Mouse (Mus musculus): ENCODE results near the gene Bpifc. TPM values are rescaled to one million over a fixed set of nuclear protein-coding genes. Genes with fewer than 3 reads are reported as not detected.

Bpifc gene
- polyA plus RNA-seq, 1 experiment: not detected

DNA sequence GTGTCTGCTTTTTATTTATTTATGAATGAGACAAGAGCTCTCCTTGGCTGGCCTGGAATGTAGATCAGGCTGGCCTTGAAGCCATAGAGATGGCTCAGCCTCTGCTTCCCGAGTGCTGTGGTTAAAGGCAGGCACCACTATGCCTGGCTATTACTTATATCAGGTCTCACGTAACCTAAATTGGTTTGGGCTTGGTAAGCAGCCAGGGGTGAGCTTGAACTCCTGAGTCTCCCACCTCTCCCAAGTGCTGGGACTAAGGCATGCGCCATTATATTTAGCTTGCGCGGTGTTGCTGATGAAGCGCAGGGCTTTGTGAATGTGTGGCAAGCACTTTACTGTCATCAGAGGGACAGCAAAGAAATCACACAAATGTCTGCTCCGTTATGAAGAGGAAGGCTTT, 6.1 kb upstream of the Bpifc start:
- Histone ChIP-seq H3K79me3 (ENCODE audit: low read depth) (peaks cover 3% of the 10 kb centered on the region), H3ac (ENCODE audit: control insufficient read depth, insufficient read length, low read depth) (no peak overlapping the region), H3K27me3 (ENCODE audit: control insufficient read depth, insufficient read depth, insufficient read length) (peaks cover 21% of the 10 kb centered on the region), H3K79me2 (ENCODE audit: control insufficient read depth, insufficient read depth) (peaks cover 7% of the 10 kb centered on the region), H3K4me3 (ENCODE audit: insufficient read depth, poor library complexity, severe bottlenecking) (no peak overlapping the region), H3K36me3 (ENCODE audit: control insufficient read depth, insufficient read depth) (no peaks in the 10 kb centered on the region)
- TF ChIP-seq MYOD1 (IDR thresholded peaks at IDR 0.05; ENCODE audit: control insufficient read depth, insufficient read length, low read depth) (no peak), CTCF (IDR thresholded peaks at IDR 0.05; ENCODE audit: control insufficient read depth, insufficient read depth, insufficient read length) (no peak), USF1 (IDR thresholded peaks at IDR 0.05; ENCODE audit: low read depth) (no peak), CEBPB (IDR thresholded peaks at IDR 0.05; ENCODE audit: low read depth) (no peak), FOSL1 (IDR thresholded peaks at IDR 0.05; ENCODE audit: insufficient read depth, low read length, poor library complexity, severe bottlenecking) (no peak), MAX (IDR thresholded peaks at IDR 0.05) (no peak)

DNA sequence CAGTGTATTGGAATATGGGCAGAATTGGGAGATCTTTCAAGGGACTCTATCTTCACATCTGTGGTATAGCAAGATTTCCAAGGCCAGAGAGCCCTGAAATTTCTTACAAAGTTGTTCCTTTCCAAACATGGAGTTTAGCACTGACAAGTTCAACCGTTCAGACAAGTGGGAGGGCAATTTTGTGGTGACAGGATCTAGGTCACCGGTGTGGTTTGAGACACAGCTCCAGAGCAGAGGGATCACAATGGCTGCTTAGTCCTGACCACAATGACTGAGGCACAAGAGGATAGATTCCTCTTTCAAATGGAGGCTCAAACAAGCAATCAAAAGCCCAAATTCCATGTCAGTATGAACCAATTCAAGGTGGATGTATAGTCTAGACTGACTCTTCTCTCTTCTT, 523 bp downstream of the Bpifc start:
- Histone ChIP-seq H3K4me3 (ENCODE audit: insufficient read depth, poor library complexity, severe bottlenecking) (no peak overlapping the region), H3K79me3 (ENCODE audit: low read depth) (no peaks in the 10 kb centered on the region), H3K79me2 (ENCODE audit: control insufficient read depth, insufficient read depth) (no peaks in the 10 kb centered on the region), H3K27me3 (ENCODE audit: control insufficient read depth, insufficient read depth, insufficient read length) (peaks cover 15% of the 10 kb centered on the region), H3K36me3 (ENCODE audit: control insufficient read depth, insufficient read depth) (no peaks in the 10 kb centered on the region), H3ac (ENCODE audit: control insufficient read depth, insufficient read length, low read depth) (no peak overlapping the region)
- TF ChIP-seq CTCF (IDR thresholded peaks at IDR 0.05; ENCODE audit: control insufficient read depth, insufficient read depth, insufficient read length) (no peak), CEBPB (IDR thresholded peaks at IDR 0.05; ENCODE audit: low read depth) (no peak), MAX (IDR thresholded peaks at IDR 0.05) (no peak), USF1 (IDR thresholded peaks at IDR 0.05; ENCODE audit: low read depth) (no peak), FOSL1 (IDR thresholded peaks at IDR 0.05; ENCODE audit: insufficient read depth, low read length, poor library complexity, severe bottlenecking) (no peak), MYOD1 (IDR thresholded peaks at IDR 0.05; ENCODE audit: control insufficient read depth, insufficient read length, low read depth) (no peak), MYOG (IDR thresholded peaks at IDR 0.05; ENCODE audit: control insufficient read depth, extremely low read depth, insufficient read length) (no peak)

DNA sequence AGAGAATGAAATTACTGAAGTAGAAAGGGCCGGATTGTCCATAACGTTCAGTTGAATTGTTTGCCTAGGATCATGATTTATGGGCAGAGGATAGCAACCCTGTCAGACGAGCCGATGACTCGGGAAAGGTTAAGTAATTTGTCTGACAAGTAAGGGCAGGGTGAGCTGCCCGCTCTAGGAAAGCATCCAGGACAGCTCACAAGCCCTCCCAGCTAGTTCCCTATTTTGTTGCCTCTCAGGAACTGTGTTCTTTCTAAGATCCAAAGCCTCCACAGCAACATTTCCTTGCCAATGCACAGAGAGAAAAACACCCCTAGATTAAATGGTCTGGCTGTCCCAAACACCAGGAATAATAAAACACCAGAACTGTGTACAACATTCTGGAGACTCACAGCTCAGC, 1.1 kb downstream of the Bpifc start:
- no peaks in the 10 kb centered on the region for H3K36me3 ChIP-seq (ENCODE audit: control insufficient read depth, insufficient read depth)
- H3K4me3 ChIP-seq (ENCODE audit: insufficient read depth, poor library complexity, severe bottlenecking): no peak overlapping the region
- no peak overlapping the region for H3ac ChIP-seq (ENCODE audit: control insufficient read depth, insufficient read length, low read depth)
- TF ChIP-seq CTCF (IDR thresholded peaks at IDR 0.05; ENCODE audit: control insufficient read depth, insufficient read depth, insufficient read length) (no peak), CEBPB (IDR thresholded peaks at IDR 0.05; ENCODE audit: low read depth) (no peak), FOSL1 (IDR thresholded peaks at IDR 0.05; ENCODE audit: insufficient read depth, low read length, poor library complexity, severe bottlenecking) (no peak), USF1 (IDR thresholded peaks at IDR 0.05; ENCODE audit: low read depth) (no peak), MAX (IDR thresholded peaks at IDR 0.05) (no peak), MYOG (IDR thresholded peaks at IDR 0.05; ENCODE audit: control insufficient read depth, extremely low read depth, insufficient read length) (no peak)
- no peaks in the 10 kb centered on the region for H3K79me2 ChIP-seq (ENCODE audit: control insufficient read depth, insufficient read depth)
- no peaks in the 10 kb centered on the region for H3K79me3 ChIP-seq (ENCODE audit: low read depth)
- peaks cover 10% of the 10 kb centered on the region for H3K27me3 ChIP-seq (ENCODE audit: control insufficient read depth, insufficient read depth, insufficient read length)

DNA sequence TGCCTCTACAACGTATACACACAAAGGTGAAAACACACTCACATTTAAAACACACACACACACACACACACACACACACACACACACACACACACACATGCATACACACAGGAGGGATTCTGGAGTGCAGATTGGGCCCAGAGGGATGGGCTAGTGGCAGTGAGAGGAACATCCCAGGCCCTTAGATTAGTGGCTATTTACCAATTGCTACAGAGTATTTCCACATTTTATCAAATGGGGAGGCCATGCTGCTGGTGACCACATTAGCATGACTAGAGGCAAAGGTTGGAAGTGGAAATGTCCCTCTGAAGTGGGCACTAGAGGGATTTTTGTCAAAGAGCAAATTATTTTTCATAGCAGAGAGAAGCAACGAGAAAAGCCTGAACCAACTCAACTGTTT, 2.0 kb downstream of the Bpifc start:
- Histone ChIP-seq H3K79me3 (ENCODE audit: low read depth) (no peaks in the 10 kb centered on the region), H3K79me2 (ENCODE audit: control insufficient read depth, insufficient read depth) (no peaks in the 10 kb centered on the region), H3K27me3 (ENCODE audit: control insufficient read depth, insufficient read depth, insufficient read length) (peaks cover 9% of the 10 kb centered on the region), H3K4me3 (ENCODE audit: insufficient read depth, poor library complexity, severe bottlenecking) (no peak overlapping the region), H3ac (ENCODE audit: control insufficient read depth, insufficient read length, low read depth) (no peak overlapping the region), H3K36me3 (ENCODE audit: control insufficient read depth, insufficient read depth) (no peaks in the 10 kb centered on the region)
- no peak for TF ChIP-seq FOSL1 (IDR thresholded peaks at IDR 0.05; ENCODE audit: insufficient read depth, low read length, poor library complexity, severe bottlenecking)
- no peak for TF ChIP-seq CEBPB (IDR thresholded peaks at IDR 0.05; ENCODE audit: low read depth)
- TF ChIP-seq MYOD1 (IDR thresholded peaks at IDR 0.05; ENCODE audit: control insufficient read depth, insufficient read length, low read depth): no peak
- TF ChIP-seq MAX (IDR thresholded peaks at IDR 0.05): no peak
- no peak for TF ChIP-seq MYOG (IDR thresholded peaks at IDR 0.05; ENCODE audit: control insufficient read depth, extremely low read depth, insufficient read length)
- no peak for TF ChIP-seq USF1 (IDR thresholded peaks at IDR 0.05; ENCODE audit: low read depth)
- TF ChIP-seq CTCF (IDR thresholded peaks at IDR 0.05; ENCODE audit: control insufficient read depth, insufficient read depth, insufficient read length): no peak

DNA sequence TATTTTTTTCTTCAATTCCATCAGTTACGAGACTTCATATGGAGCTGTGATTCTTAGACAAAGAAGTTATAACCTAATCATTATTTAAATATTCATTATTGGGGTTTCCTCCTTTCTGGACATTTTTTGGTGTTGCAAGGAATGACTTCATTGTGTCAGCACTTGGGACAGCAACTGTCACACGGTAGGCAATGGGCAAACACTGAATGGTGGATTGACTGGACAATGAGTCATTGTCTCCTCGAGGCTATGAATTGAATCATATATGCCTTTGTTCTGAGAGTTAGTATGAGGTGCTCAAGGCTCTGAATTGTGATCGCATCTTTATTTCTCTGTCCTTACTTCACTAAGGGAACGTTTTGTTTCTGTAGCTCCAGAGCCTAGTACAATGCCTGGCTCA, 5.2 kb downstream of the Bpifc start:
- no peaks in the 10 kb centered on the region for H3K36me3 ChIP-seq (ENCODE audit: control insufficient read depth, insufficient read depth)
- no peak overlapping the region for H3ac ChIP-seq (ENCODE audit: control insufficient read depth, insufficient read length, low read depth)
- no peaks in the 10 kb centered on the region for H3K79me3 ChIP-seq (ENCODE audit: low read depth)
- H3K27me3 ChIP-seq (ENCODE audit: control insufficient read depth, insufficient read depth, insufficient read length): peaks cover 20% of the 10 kb centered on the region
- TF ChIP-seq CTCF (IDR thresholded peaks at IDR 0.05; ENCODE audit: control insufficient read depth, insufficient read depth, insufficient read length) (no peak), FOSL1 (IDR thresholded peaks at IDR 0.05; ENCODE audit: insufficient read depth, low read length, poor library complexity, severe bottlenecking) (peak; percentile 14), CEBPB (IDR thresholded peaks at IDR 0.05; ENCODE audit: low read depth) (no peak), MAX (IDR thresholded peaks at IDR 0.05) (peak; percentile 47)
- no peak overlapping the region for H3K4me3 ChIP-seq (ENCODE audit: insufficient read depth, poor library complexity, severe bottlenecking)
- H3K79me2 ChIP-seq (ENCODE audit: control insufficient read depth, insufficient read depth): no peaks in the 10 kb centered on the region

DNA sequence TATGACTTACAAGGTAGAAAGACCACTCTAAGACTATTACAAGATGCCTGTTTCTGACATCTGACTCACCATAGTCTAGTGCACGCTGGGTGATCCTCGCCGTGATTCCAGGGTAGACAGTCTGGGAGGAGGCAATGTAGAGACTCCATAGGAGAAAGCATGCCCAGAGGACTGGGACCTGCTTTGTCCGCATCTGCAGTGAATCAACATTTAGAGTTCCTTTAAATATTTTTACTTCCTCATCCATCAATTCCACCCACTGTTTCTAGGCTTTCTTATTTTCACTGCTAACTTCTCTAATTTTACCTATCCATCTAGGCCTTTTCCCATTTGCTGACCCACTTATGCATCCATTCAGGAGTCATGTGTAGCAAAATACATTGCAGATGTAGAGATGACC, 11.2 kb downstream of the Bpifc start:
- Histone ChIP-seq H3K27me3 (ENCODE audit: control insufficient read depth, insufficient read depth, insufficient read length) (peaks cover 54% of the 10 kb centered on the region), H3ac (ENCODE audit: control insufficient read depth, insufficient read length, low read depth) (no peak overlapping the region), H3K4me3 (ENCODE audit: insufficient read depth, poor library complexity, severe bottlenecking) (no peak overlapping the region), H3K36me3 (ENCODE audit: control insufficient read depth, insufficient read depth) (no peaks in the 10 kb centered on the region), H3K79me3 (ENCODE audit: low read depth) (no peaks in the 10 kb centered on the region), H3K79me2 (ENCODE audit: control insufficient read depth, insufficient read depth) (no peaks in the 10 kb centered on the region)
- TF ChIP-seq MYOG (IDR thresholded peaks at IDR 0.05; ENCODE audit: control insufficient read depth, extremely low read depth, insufficient read length) (no peak), USF1 (IDR thresholded peaks at IDR 0.05; ENCODE audit: low read depth) (no peak), MAX (IDR thresholded peaks at IDR 0.05) (no peak), CTCF (IDR thresholded peaks at IDR 0.05; ENCODE audit: control insufficient read depth, insufficient read depth, insufficient read length) (no peak), FOSL1 (IDR thresholded peaks at IDR 0.05; ENCODE audit: insufficient read depth, low read length, poor library complexity, severe bottlenecking) (no peak), MYOD1 (IDR thresholded peaks at IDR 0.05; ENCODE audit: control insufficient read depth, insufficient read length, low read depth) (no peak), CEBPB (IDR thresholded peaks at IDR 0.05; ENCODE audit: low read depth) (no peak)

Data from C2C12 (cell line).